Mouse (Mus musculus) midbrain, embryonic 11.5 days (tissue): ENCODE measurements around the gene Polr2g. TPM values are rescaled to one million over a fixed set of nuclear protein-coding genes. Genes with fewer than 3 reads are reported as not detected.
"Not testable (repeated sequence)": the region's sequence is repeated elsewhere in the genome, so short reads cannot be mapped to it uniquely, and the experiment has no call there.

Source experiments
- ATAC-seq: fragments of 200-750 bp; cut with Nextera tagmentation; 2 replicates; pipeline ENCODE4 v1.8.0; 2017; ENCODE audit warnings: moderate TSS enrichment, moderate library complexity; ENCODE audit not compliant: low FRiP score
- DNase-seq: peaks from one replicate; pipeline ENCODE4 v3.0.0; 2015; ENCODE audit warnings: low spot score; ENCODE audit errors: missing footprints
- H3K27ac ChIP-seq: fragments of 300-500 bp; sonication (generic); 2 replicates; pipeline ENCODE4 v1.5.1; 2014; ENCODE audit warnings: low read depth, low read length
- H3K27me3 ChIP-seq: fragments of 300-500 bp; sonication (generic); 2 replicates; pipeline ENCODE4 v1.6.1; 2014; ENCODE audit warnings: mild to moderate bottlenecking, low read length, moderate library complexity, mixed read lengths; ENCODE audit not compliant: control insufficient read depth, insufficient read depth
- H3K36me3 ChIP-seq: fragments of 300-500 bp; sonication (generic); 2 replicates; pipeline ENCODE4 v1.6.1; 2014; ENCODE audit warnings: mild to moderate bottlenecking, low read length, moderate library complexity, mixed read lengths; ENCODE audit not compliant: control insufficient read depth, insufficient read depth
- H3K4me1 ChIP-seq: fragments of 300-500 bp; sonication (generic); 2 replicates; pipeline ENCODE4 v1.6.1; 2014; ENCODE audit warnings: low read length; ENCODE audit not compliant: control insufficient read depth, insufficient read depth
- H3K4me2 ChIP-seq: fragments of 300-500 bp; sonication (generic); 2 replicates; pipeline ENCODE4 v1.6.1; 2014; ENCODE audit warnings: mild to moderate bottlenecking, moderate library complexity
- H3K4me3 ChIP-seq: fragments of 300-500 bp; sonication (generic); 2 replicates; pipeline ENCODE4 v1.5.1; 2014; ENCODE audit warnings: low read depth, low read length
- H3K9ac ChIP-seq: fragments of 300-500 bp; sonication (generic); 2 replicates; pipeline ENCODE4 v1.6.1; 2014; ENCODE audit warnings: low read length
- H3K9me3 ChIP-seq: fragments of 300-500 bp; sonication (generic); 2 replicates; pipeline ENCODE4 v1.6.1; 2016; ENCODE audit warnings: low read length; ENCODE audit not compliant: control insufficient read depth
- WGBS: fragments of 180-500 bp; shearing (Covaris S2); extraction: QIAGEN DNeasy Blood & Tissue Kit; methylation state at CpG from one replicate; pipeline ENCODE4 v1.1.7; 2014; 5-methylcytosine and 5-hydroxymethylcytosine counted together
- polyA plus RNA-seq: library from polyadenylated mRNA; unstranded; fragments of >200 nt; fragmentation: Nextera tagmentation; extraction: Ambion mirVana; gene quantifications from 2 replicates; pipeline ENCODE4 v1.2.1, GENCODE M21; 2014

Polr2g gene
- polyA plus RNA-seq, 1 experiment from 2014 or later: 177 TPM

DNA sequence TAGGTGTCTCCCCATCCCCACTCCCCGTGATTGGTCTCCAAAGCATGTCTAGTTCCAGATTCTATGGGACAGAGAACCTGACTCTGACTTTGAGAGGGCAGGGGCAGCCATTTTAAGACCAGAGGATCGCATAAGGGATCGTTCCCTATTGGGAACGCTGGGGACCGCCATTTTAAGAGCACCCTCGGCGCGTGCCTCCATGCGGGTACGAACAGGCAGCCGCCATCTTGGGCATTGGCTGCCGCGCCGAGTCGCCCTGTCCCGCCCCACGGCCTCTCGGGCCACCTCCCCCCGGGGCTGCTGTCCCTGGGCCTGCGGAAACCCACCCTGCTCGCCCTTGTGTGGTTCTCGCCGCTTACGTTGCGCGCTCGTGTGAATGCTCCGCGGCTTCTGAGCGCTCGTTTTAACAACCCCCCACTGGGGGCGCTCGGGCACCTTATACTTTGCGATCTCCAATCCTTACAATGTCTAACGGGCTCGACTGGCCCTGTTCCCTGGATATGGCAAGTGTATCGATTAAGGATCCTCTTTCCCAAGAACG, 38.9 kb upstream of the Polr2g start, which contains the start of gene Bscl2:
Bscl2 (plus strand) TSS at position 217 of the 541 bp plus-strand sequence.
- peak within 1 kb of the TSS; percentile 80 for H3K4me2 ChIP-seq
- ATAC-seq: peak; percentile 79
- H3K4me3 ChIP-seq: peak within 1 kb of the TSS; percentile 46
- DNase-seq: peak; percentile 98
- no peaks in the 10 kb centered on the region for H3K9me3 ChIP-seq
- peaks cover 12% of the 10 kb centered on the region for H3K36me3 ChIP-seq
- peak within 1 kb of the TSS; percentile 86 for H3K27ac ChIP-seq
- peaks cover 27% of the 10 kb centered on the region for H3K4me1 ChIP-seq
- H3K27me3 ChIP-seq: no peaks in the 10 kb centered on the region
- WGBS: 1% methylated on average over 38 of the region's 38 CpGs
- peak within 1 kb of the TSS; percentile 74 for H3K9ac ChIP-seq

DNA sequence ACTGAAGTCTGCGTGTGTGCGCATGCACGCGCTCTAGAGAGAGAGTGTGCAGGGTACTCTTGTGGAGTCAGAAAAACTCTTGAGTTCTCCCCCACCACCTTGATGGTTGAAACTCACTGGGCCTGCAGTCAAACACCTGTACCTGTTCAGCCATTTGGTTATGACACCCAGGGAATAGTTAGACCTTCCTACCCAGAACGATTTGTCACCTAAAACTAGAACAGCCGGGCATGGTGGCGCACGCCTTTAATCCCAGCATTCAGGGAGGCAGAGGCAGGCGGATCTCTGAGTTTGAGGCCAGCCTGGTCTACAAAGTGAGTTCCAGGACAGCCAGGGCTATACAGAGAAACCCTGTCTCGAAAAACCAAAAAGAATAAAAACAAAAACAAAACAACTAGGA, 38.0 kb upstream of the Polr2g start:
- not testable (repeated sequence) for H3K27ac ChIP-seq, H3K9ac ChIP-seq, ATAC-seq, H3K9me3 ChIP-seq, H3K27me3 ChIP-seq, H3K4me2 ChIP-seq, H3K4me3 ChIP-seq
- WGBS: 96% methylated on average over 10 of the region's 10 CpGs
- peaks cover 13% of the 10 kb centered on the region for H3K36me3 ChIP-seq
- peak; percentile 86 for DNase-seq
- peaks cover 27% of the 10 kb centered on the region for H3K4me1 ChIP-seq

DNA sequence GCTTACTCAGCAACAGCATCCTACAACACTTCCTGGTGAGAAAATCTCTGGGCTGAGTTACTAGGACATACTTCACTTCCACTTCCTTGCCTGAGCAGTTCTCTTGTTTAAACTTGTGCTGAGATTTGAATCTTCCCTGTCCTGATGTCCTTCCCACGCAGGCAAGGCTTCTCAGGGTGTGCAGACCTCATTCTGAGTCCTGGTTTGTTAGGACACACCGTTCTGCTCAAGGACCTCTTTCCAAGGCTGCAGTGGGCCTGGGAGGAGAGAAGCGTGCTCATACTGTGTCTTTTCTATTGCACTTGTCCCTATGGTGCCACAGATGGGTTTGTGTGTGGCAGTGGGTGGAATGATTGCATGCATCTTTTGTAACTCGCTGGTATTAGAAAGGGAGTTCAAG, 34.6 kb upstream of the Polr2g start:
- no peak for ATAC-seq
- H3K36me3 ChIP-seq: peaks cover 34% of the 10 kb centered on the region

DNA sequence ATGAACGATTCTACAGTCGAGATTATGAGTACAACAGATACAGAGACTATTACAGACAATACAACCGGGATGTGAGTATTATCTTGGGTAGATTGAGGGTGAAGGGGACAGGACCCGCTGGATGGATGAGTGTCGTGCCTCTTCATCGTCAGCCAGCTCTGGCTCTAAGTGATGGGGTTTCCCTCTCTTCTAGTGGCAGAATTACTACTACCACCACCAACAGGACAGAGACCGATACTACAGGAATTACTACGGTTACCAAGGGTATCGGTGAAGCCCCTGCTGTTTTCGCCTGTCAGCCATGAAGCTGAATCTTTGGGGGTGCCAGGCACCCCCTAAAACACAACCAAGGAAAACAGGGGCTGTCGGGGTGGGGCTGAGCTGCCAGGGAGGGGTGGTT, 32.9 kb upstream of the Polr2g start:
- no peak overlapping the region for H3K27ac ChIP-seq
- 88% methylated on average over 11 of the region's 11 CpGs for WGBS
- H3K9me3 ChIP-seq: no peaks in the 10 kb centered on the region
- no peaks in the 10 kb centered on the region for H3K27me3 ChIP-seq
- ATAC-seq (no peak), DNase-seq (peak; percentile 84)
- H3K9ac ChIP-seq: no peak overlapping the region
- H3K36me3 ChIP-seq: peaks cover 45% of the 10 kb centered on the region
- H3K4me3 ChIP-seq: no peak overlapping the region
- no peak overlapping the region for H3K4me2 ChIP-seq
- H3K4me1 ChIP-seq: no peaks in the 10 kb centered on the region

More for the DNA sequence above, 34.6 kb upstream of the Polr2g start:
- Histone ChIP-seq H3K9me3 (no peaks in the 10 kb centered on the region), H3K4me1 (peaks cover under 1% of the 10 kb centered on the region; the same call in 1 of the 2 replicates), H3K4me2 (no peak overlapping the region), H3K27ac (no peak overlapping the region), H3K4me3 (no peak overlapping the region), H3K27me3 (no peaks in the 10 kb centered on the region), H3K9ac (no peak overlapping the region)
- no peak for DNase-seq
- 90% methylated on average over 4 of the region's 4 CpGs for WGBS

DNA sequence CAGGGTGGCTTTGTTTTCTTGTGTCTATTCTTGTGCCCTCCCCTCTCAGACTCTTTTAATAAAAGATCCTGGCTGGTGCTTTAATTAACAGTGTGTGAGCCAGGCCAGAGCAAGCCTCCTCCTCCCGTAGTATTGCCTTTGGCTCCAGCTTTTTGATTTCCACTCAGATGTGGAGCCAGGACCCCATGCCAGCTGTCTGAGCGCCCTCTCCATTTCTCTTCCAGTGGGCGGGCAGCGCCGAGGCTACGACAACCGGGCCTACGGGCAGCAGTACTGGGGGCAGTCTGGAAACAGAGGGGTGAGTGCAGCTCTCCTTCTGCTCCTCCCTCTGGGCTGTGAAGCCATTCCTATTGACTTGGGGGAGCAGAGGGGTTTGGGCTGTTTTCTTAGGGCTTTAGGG, 32.3 kb upstream of the Polr2g start:
- peaks cover 49% of the 10 kb centered on the region for H3K36me3 ChIP-seq
- no peak overlapping the region for H3K27ac ChIP-seq
- no peak for DNase-seq
- no peaks in the 10 kb centered on the region for H3K27me3 ChIP-seq
- no peak overlapping the region for H3K4me2 ChIP-seq
- no peak for ATAC-seq
- 92% methylated on average over 8 of the region's 8 CpGs for WGBS
- no peak overlapping the region for H3K9ac ChIP-seq
- no peak overlapping the region for H3K4me3 ChIP-seq
- H3K9me3 ChIP-seq: no peaks in the 10 kb centered on the region
- H3K4me1 ChIP-seq: no peaks in the 10 kb centered on the region

DNA sequence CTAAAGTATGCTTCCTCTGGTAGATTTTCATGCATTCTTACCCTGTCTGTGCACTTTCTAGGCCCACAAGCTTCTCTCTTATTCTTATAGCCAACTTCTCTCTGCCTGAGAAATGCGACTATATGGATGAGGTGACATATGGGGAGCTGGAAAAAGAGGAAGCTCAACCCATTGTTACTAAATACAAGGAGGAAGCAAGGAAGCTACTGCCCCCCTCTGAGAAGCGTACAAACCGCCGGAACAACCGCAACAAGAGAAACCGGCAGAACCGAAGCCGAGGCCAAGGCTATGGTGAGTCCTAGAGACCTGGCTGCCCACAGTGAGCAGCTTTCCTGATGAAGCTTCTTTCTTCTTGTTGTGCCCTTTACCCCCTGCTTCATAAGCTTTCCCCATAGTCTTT, 31.3 kb upstream of the Polr2g start, which contains the start of gene AC129217.1:
AC129217.1 (plus strand) TSS at position 114 of the 400 bp plus-strand sequence.
- peaks cover 49% of the 10 kb centered on the region for H3K36me3 ChIP-seq
- no peaks in the 10 kb centered on the region for H3K27me3 ChIP-seq
- ATAC-seq: no peak
- no peaks in the 10 kb centered on the region for H3K4me1 ChIP-seq
- no peaks in the 10 kb centered on the region for H3K9me3 ChIP-seq
- no peak within 1 kb of the TSS for H3K9ac ChIP-seq
- WGBS: 90% methylated on average over 8 of the region's 8 CpGs
- no peak within 1 kb of the TSS for H3K4me3 ChIP-seq
- H3K4me2 ChIP-seq: no peak within 1 kb of the TSS
- no peak for DNase-seq
- no peak within 1 kb of the TSS for H3K27ac ChIP-seq

DNA sequence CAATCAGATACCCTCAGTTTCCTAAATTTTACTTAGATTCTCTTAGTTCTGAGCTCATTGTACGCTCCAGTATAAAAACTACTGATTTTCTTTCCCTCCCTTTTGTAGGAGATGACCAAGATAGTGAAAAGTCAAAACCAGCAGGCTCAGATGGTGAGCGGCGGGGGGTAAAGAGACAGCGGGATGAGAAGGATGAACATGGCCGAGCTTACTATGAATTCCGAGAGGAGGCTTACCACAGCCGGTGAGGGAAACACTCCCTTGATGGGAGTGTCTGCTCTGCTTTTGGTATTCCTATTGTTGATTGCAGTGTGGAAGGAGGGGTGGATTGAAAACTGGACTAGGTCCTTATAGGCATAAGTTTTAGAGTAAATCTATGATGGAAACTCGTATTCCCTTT, 24.3 kb upstream of the Polr2g start:
- H3K9ac ChIP-seq: peak overlapping the region; percentile 22; the same call in 1 of the 2 replicates
- H3K27ac ChIP-seq: no peak overlapping the region
- no peaks in the 10 kb centered on the region for H3K9me3 ChIP-seq
- no peak for ATAC-seq
- H3K4me3 ChIP-seq: peak overlapping the region; percentile 100
- peaks cover 26% of the 10 kb centered on the region for H3K36me3 ChIP-seq
- peak overlapping the region; percentile 95 for H3K4me2 ChIP-seq
- peaks cover 24% of the 10 kb centered on the region for H3K4me1 ChIP-seq
- 69% methylated on average over 8 of the region's 8 CpGs for WGBS
- no peaks in the 10 kb centered on the region for H3K27me3 ChIP-seq
- no peak for DNase-seq

DNA sequence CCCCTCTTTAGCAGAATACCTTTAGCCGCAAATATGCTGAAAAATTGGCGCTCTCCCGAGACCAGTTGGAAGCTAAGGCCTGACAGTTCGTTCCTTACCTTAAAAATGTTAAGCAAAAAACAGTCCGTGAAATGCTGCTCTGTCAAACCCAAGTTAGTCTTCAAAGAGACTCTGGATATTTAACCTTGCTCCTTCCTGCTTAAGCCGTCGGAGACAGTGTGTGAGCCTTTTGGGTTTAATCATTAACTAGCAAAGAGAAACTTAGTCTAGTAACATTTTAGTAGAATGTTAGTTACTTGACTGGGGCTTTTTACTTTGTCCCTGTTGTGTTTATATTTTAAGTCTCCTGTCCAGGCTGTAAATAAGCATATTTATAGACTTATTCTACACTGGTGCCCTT, 22.8 kb upstream of the Polr2g start:
- ATAC-seq (no peak), DNase-seq (peak; percentile 84)
- H3K27ac ChIP-seq: no peak overlapping the region
- H3K4me2 ChIP-seq: peak overlapping the region; percentile 95
- 2% methylated on average over 7 of the region's 7 CpGs for WGBS
- H3K9me3 ChIP-seq: no peaks in the 10 kb centered on the region
- peaks cover 15% of the 10 kb centered on the region for H3K36me3 ChIP-seq
- H3K4me1 ChIP-seq: peaks cover 33% of the 10 kb centered on the region
- no peaks in the 10 kb centered on the region for H3K27me3 ChIP-seq
- peak overlapping the region; percentile 100 for H3K4me3 ChIP-seq
- peak overlapping the region; percentile 98 for H3K9ac ChIP-seq

DNA sequence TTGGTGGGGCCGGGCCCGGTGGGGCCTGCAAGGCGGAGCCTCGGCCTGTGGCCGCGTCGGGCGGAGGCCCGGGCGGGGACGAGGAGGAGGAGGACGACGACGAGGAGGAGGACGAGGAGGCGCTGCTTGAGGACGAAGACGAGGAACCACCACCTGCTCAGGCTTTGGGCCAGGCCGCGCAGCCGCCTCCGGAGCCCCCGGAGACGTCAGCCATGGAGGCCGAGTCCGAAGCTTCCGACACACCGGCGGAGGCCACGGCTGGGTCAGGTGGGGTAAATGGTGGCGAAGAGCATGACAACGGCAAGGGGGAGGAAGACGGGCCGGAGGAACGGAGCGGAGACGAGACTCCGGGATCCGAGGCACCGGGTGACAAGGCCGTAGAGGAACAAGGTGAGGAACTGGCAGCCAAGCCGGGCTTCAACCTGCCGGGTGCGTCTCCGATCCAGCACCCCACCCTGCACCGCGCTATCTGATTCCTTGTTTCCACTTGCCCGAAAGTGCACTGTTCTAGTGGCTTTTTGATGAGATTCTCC, 22.1 kb upstream of the Polr2g start:
- Histone ChIP-seq H3K27me3 (no peaks in the 10 kb centered on the region), H3K9me3 (no peaks in the 10 kb centered on the region), H3K9ac (peak overlapping the region; percentile 98), H3K36me3 (peaks cover 13% of the 10 kb centered on the region; the same call in 1 of the 2 replicates), H3K27ac (peak overlapping the region; percentile 98), H3K4me3 (peak overlapping the region; percentile 100), H3K4me2 (peak overlapping the region; percentile 95), H3K4me1 (peaks cover 33% of the 10 kb centered on the region)
- 1% methylated on average over 37 of the region's 48 CpGs for WGBS
- DNase-seq (peak; percentile 89), ATAC-seq (peak; percentile 33)
